Mouse (Mus musculus): Measurements from ENCODE around the gene Mrpl46. TPM values are rescaled to one million over a fixed set of nuclear protein-coding genes. Genes with fewer than 3 reads are reported as not detected.

Gene Mrpl46
- polyA plus RNA-seq, 1 experiment from 2014 or later, result 57.5 TPM

DNA sequence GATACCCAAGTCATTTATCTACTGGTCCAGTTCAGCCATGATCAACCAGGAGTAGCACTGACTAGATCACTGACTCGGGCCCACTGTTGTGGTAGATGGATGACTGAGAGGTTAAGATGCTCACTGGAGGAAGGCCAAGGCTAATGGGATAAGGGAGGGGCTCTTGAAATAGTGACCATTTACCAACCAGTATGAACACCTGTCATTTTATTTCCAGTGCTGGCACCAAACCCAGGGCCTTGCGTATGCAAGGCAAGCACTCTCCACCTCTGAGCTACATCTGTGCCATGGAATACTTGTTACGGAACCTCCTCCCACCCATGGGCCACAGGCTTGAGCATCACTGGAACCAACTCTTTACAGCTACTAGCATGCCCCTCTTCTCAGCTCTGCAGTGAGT is 19.5 kb downstream of the Mrpl46 start:
- no peaks in the 10 kb centered on the region for H3K9me3 ChIP-seq
- no peak overlapping the region for H3K4me2 ChIP-seq
- WGBS, result 84% methylated on average over 3 of the region's 3 CpGs
- H3K9ac ChIP-seq, result no peak overlapping the region
- H3K27me3 ChIP-seq, result peaks cover 7% of the 10 kb centered on the region; the same call in 1 of the 2 replicates
- H3K27ac ChIP-seq, result no peak overlapping the region
- no peaks in the 10 kb centered on the region for H3K36me3 ChIP-seq
- no peak for ATAC-seq (ENCODE audit: low FRiP score)
- no peak overlapping the region for H3K4me3 ChIP-seq
- peaks cover 10% of the 10 kb centered on the region; the same call in 1 of the 2 replicates for H3K4me1 ChIP-seq (replicated peaks)

DNA sequence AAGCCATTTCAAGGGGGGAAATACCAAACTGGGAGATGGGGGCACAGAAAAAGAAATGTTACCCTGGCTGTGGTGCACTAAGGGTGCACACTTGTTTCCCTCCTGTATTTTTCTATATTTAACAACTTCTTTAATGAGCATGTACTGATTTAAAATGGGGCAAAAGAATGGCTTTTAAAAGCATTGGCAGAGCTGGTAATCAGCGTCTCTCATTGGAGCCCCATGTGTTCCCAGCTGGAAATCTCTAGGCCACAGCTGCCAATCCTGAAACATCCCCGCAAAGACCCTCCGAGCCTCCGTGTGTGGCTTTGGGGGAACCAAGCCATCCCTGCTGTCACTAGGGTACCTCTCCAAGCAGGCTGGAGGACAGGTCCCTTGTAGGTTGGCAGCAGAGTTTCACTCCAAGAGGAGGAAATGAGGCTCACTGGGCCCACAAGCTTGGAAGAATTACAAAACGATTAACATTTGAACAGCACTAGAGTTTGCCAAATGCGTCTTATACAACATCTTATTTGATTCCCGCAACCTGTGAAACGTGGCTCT is 28.8 kb downstream of the Mrpl46 start:
- Histone ChIP-seq H3K4me3 (no peak overlapping the region), H3K4me2 (no peak overlapping the region), H3K9ac (no peak overlapping the region), H3K4me1 (replicated peaks) (0 out of 2 replicates have a peak, but pooled peaks cover 2% of the 10 kb centered on the region), H3K36me3 (no peaks in the 10 kb centered on the region), H3K9me3 (no peaks in the 10 kb centered on the region), H3K27ac (no peak overlapping the region), H3K27me3 (0 out of 2 replicates have a peak, but pooled peaks cover 5% of the 10 kb centered on the region)
- ATAC-seq (ENCODE audit: low FRiP score), result no peak
- WGBS, result 57% methylated on average over 8 of the region's 8 CpGs

DNA sequence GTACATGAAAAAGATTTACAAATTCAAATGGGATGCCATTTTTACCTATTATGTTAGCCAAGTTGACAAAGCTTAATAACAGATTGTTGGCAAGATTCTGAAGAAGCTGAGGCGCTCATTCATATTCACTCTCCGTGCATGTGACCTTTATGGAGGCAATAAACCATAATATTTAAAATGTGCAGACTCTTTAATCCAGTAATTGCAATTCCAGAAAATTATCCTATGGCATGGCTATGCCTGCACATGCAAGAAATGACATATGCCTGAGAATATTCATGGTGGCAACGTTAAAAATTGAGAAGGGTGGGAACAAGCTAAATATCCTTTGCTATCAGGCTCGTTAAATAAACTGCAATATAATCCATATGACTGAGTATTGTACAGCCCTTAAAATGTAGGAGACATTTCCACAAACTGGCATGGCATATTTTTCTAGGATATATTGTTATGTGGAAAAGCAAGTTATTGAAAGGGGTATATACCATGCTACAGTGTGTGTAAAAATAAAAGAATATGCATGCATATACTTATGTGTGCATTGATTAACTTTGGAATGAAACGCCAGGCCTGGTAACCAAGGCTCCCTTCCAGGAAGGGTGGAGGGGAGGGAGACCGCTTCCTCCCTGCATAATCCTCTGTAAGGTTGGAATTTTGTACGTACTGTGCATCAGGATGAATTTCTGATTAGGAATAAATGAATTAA is 29.4 kb downstream of the Mrpl46 start:
- Histone ChIP-seq H3K27ac (no peak overlapping the region), H3K36me3 (no peaks in the 10 kb centered on the region), H3K4me3 (no peak overlapping the region), H3K27me3 (0 out of 2 replicates have a peak, but pooled peaks cover 5% of the 10 kb centered on the region), H3K9ac (no peak overlapping the region), H3K9me3 (no peaks in the 10 kb centered on the region), H3K4me1 (replicated peaks) (0 out of 2 replicates have a peak, but pooled peaks cover 2% of the 10 kb centered on the region), H3K4me2 (no peak overlapping the region)
- no peak for ATAC-seq (ENCODE audit: low FRiP score)
- 82% methylated on average over 7 of the region's 7 CpGs for WGBS

DNA sequence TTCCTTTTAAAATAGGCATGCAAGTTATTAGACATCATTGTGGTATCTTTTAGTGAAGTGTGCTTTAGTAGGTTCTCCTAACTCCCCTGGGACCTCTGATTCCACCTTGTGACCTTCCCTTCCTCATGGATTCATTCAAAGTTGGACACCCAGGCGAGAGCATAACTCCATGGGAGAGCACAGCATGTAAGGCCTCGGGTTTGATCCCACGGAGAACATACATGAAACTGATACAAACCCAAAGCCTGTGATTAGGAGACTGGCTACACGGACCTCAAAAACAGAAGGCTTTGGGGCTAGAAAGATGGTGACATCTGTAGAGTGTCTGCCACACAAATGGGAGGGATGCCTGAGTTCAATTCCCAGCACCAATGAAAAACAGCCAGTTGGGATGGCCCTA is 30.4 kb downstream of the Mrpl46 start:
- no peak for ATAC-seq (ENCODE audit: low FRiP score)
- WGBS, result 87% methylated on average over 4 of the region's 4 CpGs
- Histone ChIP-seq H3K4me2 (no peak overlapping the region), H3K4me1 (replicated peaks) (0 out of 2 replicates have a peak, but pooled peaks cover 2% of the 10 kb centered on the region), H3K36me3 (no peaks in the 10 kb centered on the region), H3K9ac (no peak overlapping the region), H3K4me3 (no peak overlapping the region), H3K27me3 (0 out of 2 replicates have a peak, but pooled peaks cover 5% of the 10 kb centered on the region), H3K9me3 (no peaks in the 10 kb centered on the region), H3K27ac (no peak overlapping the region)

DNA sequence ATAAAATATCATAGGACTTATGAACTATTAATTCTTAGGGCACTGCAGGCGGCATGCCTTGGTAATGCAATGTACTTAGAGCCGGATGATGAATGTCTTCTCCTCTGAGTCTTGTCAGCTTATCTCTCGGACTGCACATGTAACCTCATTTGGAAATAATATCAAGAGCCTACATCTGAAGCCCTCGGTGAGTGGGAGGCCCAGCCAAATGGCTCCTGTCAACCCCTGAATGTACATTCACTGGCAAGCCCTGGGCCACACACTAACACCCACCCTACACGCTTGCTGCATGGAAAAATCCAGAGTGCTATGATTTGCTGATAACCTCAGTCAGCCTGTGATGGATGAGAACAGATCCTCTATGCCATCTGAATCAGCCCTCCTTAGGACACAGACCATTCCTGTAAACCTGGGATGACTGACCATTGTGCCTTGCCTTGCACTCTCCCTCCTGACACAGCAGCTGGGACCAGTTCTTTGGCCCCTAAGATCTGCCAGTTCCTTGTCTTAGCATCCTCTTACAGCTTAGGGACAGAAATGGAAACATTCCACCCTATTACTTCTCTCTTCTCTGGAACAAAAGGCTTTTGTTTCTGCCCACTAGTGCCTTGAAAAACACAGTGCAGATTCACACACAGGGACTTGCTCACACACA is 39.5 kb downstream of the Mrpl46 start:
- no peak overlapping the region for H3K4me3 ChIP-seq
- H3K27ac ChIP-seq, result no peak overlapping the region; the same call in 1 of the 2 replicates
- peak; percentile 39; the same call in 1 of the 2 replicates for ATAC-seq (ENCODE audit: low FRiP score)
- 63% methylated on average over 5 of the region's 5 CpGs for WGBS
- H3K36me3 ChIP-seq, result no peaks in the 10 kb centered on the region
- no peaks in the 10 kb centered on the region for H3K27me3 ChIP-seq
- H3K9me3 ChIP-seq, result no peaks in the 10 kb centered on the region
- H3K4me1 ChIP-seq (replicated peaks), result no peaks in the 10 kb centered on the region
- no peak overlapping the region for H3K4me2 ChIP-seq
- no peak overlapping the region for H3K9ac ChIP-seq

- ATAC-seq (ENCODE audit: low FRiP score), result no peak
- 87% methylated on average over 8 of the region's 8 CpGs for WGBS
- no peaks in the 10 kb centered on the region for H3K27me3 ChIP-seq
- H3K4me3 ChIP-seq, result no peak overlapping the region
- no peaks in the 10 kb centered on the region for H3K9me3 ChIP-seq
- H3K27ac ChIP-seq, result no peak overlapping the region
- H3K36me3 ChIP-seq, result no peaks in the 10 kb centered on the region
- no peaks in the 10 kb centered on the region for H3K4me1 ChIP-seq (replicated peaks)
- H3K4me2 ChIP-seq, result no peak overlapping the region
- no peak overlapping the region for H3K9ac ChIP-seq
Measured at GRCm38 (mm10) chr7:78739351-78740000, 43.9 kb downstream of the Mrpl46 start.

DNA sequence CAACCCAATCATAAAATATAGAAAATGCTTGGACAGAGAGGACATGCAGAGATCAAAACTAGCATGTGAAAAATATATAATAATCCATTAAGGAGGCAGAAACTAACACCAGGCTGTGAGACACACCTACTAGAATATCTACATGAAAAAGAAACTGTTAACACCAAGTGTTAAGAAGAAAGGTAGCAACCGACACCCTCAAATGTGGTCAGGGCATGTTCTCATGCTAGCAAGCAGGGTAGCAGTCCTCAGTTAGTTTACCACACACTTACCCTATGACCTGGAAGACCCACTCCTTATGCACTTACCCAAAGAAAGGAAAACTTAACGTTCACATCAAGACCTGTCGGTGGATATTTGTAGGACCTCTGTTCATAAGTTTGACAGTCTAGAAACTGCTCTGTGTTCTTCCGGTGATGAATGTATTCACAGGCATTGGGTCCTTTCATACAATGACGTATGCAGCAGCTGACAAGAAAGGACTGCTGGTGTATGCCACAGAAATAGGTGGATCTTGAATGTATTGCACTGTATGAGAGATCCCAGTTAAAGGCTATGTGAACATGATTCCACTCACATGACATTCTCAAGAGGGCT is 45.6 kb downstream of the Mrpl46 start, which contains the start of gene Ntrk3:
Gene Ntrk3 (minus strand): TSS at position 399 of the 597 bp plus-strand sequence.
- H3K9me3 ChIP-seq, result no peaks in the 10 kb centered on the region
- no peaks in the 10 kb centered on the region for H3K36me3 ChIP-seq
- no peak for ATAC-seq (ENCODE audit: low FRiP score)
- H3K4me2 ChIP-seq, result no peak within 1 kb of the TSS
- no peak within 1 kb of the TSS for H3K4me3 ChIP-seq
- H3K4me1 ChIP-seq (replicated peaks), result no peaks in the 10 kb centered on the region
- H3K27ac ChIP-seq, result no peak within 1 kb of the TSS
- H3K27me3 ChIP-seq, result no peaks in the 10 kb centered on the region
- no peak within 1 kb of the TSS for H3K9ac ChIP-seq
- WGBS, result 81% methylated on average over 5 of the region's 5 CpGs

DNA sequence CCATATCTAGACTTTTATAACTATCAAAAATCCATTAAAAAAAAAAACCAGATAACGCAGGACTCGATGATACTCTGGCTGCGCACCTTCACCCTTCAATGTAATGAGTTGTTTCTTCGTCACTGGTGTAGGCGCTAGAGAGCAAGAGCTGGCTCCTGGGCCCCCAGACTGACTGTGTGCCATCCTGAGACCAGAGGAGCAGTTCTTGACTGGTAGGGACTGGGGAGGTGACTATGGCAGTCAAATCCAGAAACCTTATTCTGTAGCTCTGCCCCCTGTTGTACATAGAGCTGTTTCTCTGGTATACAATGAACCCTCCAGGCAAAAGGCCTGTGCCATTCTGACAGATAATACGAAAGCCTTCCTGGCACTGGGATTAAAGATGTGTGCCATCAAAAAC is 46.1 kb downstream of the Mrpl46 start:
- no peaks in the 10 kb centered on the region for H3K4me1 ChIP-seq (replicated peaks)
- ATAC-seq (ENCODE audit: low FRiP score), result no peak
- no peaks in the 10 kb centered on the region for H3K27me3 ChIP-seq
- WGBS, result 91% methylated on average over 6 of the region's 6 CpGs
- no peaks in the 10 kb centered on the region for H3K36me3 ChIP-seq
- H3K9ac ChIP-seq, result no peak overlapping the region
- H3K4me3 ChIP-seq, result no peak overlapping the region
- no peak overlapping the region for H3K27ac ChIP-seq
- no peaks in the 10 kb centered on the region for H3K9me3 ChIP-seq
- no peak overlapping the region for H3K4me2 ChIP-seq

DNA sequence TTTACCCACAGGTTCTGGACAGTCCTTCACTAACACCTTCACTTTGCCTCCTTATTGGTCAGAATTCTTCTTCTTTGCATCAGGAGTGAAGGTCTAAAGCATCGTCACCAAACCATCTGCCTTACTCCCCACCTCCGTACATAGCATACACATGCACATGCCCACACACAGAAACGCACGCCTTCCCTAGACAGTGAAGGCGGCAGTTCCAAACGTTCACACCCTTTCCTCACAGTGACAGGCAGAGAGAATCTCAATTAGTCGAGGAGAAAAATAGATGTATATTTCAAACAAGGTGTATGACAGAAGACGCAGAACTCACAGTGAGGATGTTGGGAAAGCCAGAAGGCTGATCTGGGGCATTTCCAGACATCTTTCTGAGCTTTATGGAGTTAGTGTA is 51.9 kb downstream of the Mrpl46 start:
- Histone ChIP-seq H3K36me3 (no peaks in the 10 kb centered on the region), H3K4me3 (no peak overlapping the region), H3K27me3 (no peaks in the 10 kb centered on the region), H3K27ac (no peak overlapping the region), H3K9ac (no peak overlapping the region), H3K4me2 (no peak overlapping the region), H3K9me3 (no peaks in the 10 kb centered on the region), H3K4me1 (replicated peaks) (no peaks in the 10 kb centered on the region)
- ATAC-seq (ENCODE audit: low FRiP score), result no peak
- WGBS, result 81% methylated on average over 8 of the region's 8 CpGs

Other genes starting within 250 kb of the Mrpl46 start
- 21.1 and 22.6 TPM in 2 replicates for gene Ntrk3, start 45.5 kb downstream of the Mrpl46 start, polyA plus RNA-seq (2015; fragmentation: Nextera tagmentation; extraction: Ambion mirVana)
- 71.9 and 73.9 TPM in 2 replicates for gene Mrps11, start 412 bp downstream of the Mrpl46 start, polyA plus RNA-seq (2015; fragmentation: Nextera tagmentation; extraction: Ambion mirVana)
- gene Det1, start 63.7 kb upstream of the Mrpl46 start, polyA plus RNA-seq (2015; fragmentation: Nextera tagmentation; extraction: Ambion mirVana), result 15.5 and 18.5 TPM in 2 replicates
- 47.0 and 50.3 TPM in 2 replicates for gene Aen, start 112.3 kb upstream of the Mrpl46 start, polyA plus RNA-seq (2015; fragmentation: Nextera tagmentation; extraction: Ambion mirVana)
- gene Isg20, start 129.9 kb upstream of the Mrpl46 start, polyA plus RNA-seq (2015; fragmentation: Nextera tagmentation; extraction: Ambion mirVana), result 0.40 and 0.42 TPM in 2 replicates